Mouse (Mus musculus): ENCODE measurements around the gene Slc35e1.

GRCm38 (mm10) chr8:72445071-72445470 lies 47.3 kb downstream of the Slc35e1 start:
- TF ChIP-seq CTCF (IDR thresholded peaks at IDR 0.05; ENCODE audit: low read depth) = no peak
- TF ChIP-seq EP300 (IDR thresholded peaks at IDR 0.05; ENCODE audit: low read depth) = no peak
